Mouse (Mus musculus): Measurements from ENCODE around the gene Hk1. TPM values are rescaled to one million over a fixed set of nuclear protein-coding genes. Genes with fewer than 3 reads are reported as not detected.

The Hk1 gene
- polyA plus RNA-seq, 1 experiment = 61.3 TPM

- Histone ChIP-seq H3K27ac (ENCODE audit: insufficient read depth, low read length) (no peak overlapping the region), H3K9me3 (replicated peaks; ENCODE audit: control insufficient read depth, insufficient read depth, low read length, poor library complexity, severe bottlenecking) (no peaks in the 10 kb centered on the region), H3K4me1 (ENCODE audit: control insufficient read depth, insufficient read depth, low read length) (peaks cover 6% of the 10 kb centered on the region), H3K4me3 (ENCODE audit: low read depth, low read length) (no peak overlapping the region), H3K36me3 (ENCODE audit: control insufficient read depth, insufficient read depth, low read length, poor library complexity, severe bottlenecking) (no peaks in the 10 kb centered on the region), H3K27me3 (ENCODE audit: control insufficient read depth, insufficient read depth, low read length, poor library complexity, severe bottlenecking) (no peaks in the 10 kb centered on the region), H3K9ac (ENCODE audit: low read depth, poor library complexity, severe bottlenecking) (no peak overlapping the region)
- TF ChIP-seq POLR2A (IDR thresholded peaks at IDR 0.05; ENCODE audit: insufficient read depth, low read length) (no peak), EP300 (IDR thresholded peaks at IDR 0.05; ENCODE audit: insufficient read depth, low read depth, low read length) (no peak), CTCF (IDR thresholded peaks at IDR 0.05; ENCODE audit: low read depth, low read length) (no peak)
Observed at GRCm38 (mm10) chr10:62310259-62311039, 69.3 kb downstream of the Hk1 start.

- Histone ChIP-seq H3K9ac (ENCODE audit: low read depth, poor library complexity, severe bottlenecking) (no peak overlapping the region), H3K9me3 (replicated peaks; ENCODE audit: control insufficient read depth, insufficient read depth, low read length, poor library complexity, severe bottlenecking) (no peaks in the 10 kb centered on the region), H3K27ac (ENCODE audit: insufficient read depth, low read length) (no peak overlapping the region), H3K36me3 (ENCODE audit: control insufficient read depth, insufficient read depth, low read length, poor library complexity, severe bottlenecking) (no peaks in the 10 kb centered on the region), H3K27me3 (ENCODE audit: control insufficient read depth, insufficient read depth, low read length, poor library complexity, severe bottlenecking) (no peaks in the 10 kb centered on the region), H3K4me1 (ENCODE audit: control insufficient read depth, insufficient read depth, low read length) (peaks cover 3% of the 10 kb centered on the region), H3K4me3 (ENCODE audit: low read depth, low read length) (no peak overlapping the region)
- TF ChIP-seq CTCF (IDR thresholded peaks at IDR 0.05; ENCODE audit: low read depth, low read length) = no peak
- TF ChIP-seq POLR2A (IDR thresholded peaks at IDR 0.05; ENCODE audit: insufficient read depth, low read length) = no peak
- no peak for TF ChIP-seq EP300 (IDR thresholded peaks at IDR 0.05; ENCODE audit: insufficient read depth, low read depth, low read length)
Observed at GRCm38 (mm10) chr10:62309593-62309992, 70.1 kb downstream of the Hk1 start.

DNA sequence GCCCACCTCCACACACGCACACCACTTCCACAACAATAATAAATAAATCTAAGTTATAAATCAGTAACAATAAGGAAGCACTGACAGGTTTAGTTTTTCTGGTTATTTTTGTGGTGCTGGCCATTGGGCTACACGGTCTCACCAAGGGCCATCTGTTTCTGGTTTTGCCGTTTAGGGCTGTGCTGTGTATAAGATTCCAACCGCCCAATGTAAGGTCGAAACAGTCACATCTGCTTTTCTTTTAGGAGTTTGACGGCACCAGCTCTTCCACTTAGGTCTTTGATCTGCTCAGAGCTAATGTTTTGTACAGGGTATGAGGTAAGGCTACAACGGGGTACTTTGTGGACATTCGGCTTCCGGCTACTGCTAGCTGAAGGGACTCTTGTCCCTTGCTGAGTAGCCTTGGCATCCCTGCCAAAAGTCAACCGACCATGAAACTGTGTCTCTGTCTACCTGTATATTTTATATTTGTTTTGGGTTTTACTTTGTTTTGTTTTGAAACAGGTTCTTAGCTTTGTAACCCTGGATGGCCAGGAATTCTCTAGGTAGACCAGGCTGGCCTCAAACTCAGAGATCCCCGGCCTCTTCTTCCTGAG is 70.7 kb downstream of the Hk1 start:
- no peak overlapping the region for H3K27ac ChIP-seq (ENCODE audit: insufficient read depth, low read length)
- H3K36me3 ChIP-seq (ENCODE audit: control insufficient read depth, insufficient read depth, low read length, poor library complexity, severe bottlenecking) = no peaks in the 10 kb centered on the region
- H3K4me3 ChIP-seq (ENCODE audit: low read depth, low read length) = no peak overlapping the region
- no peak for TF ChIP-seq EP300 (IDR thresholded peaks at IDR 0.05; ENCODE audit: insufficient read depth, low read depth, low read length)
- no peak for TF ChIP-seq CTCF (IDR thresholded peaks at IDR 0.05; ENCODE audit: low read depth, low read length)
- no peak for TF ChIP-seq POLR2A (IDR thresholded peaks at IDR 0.05; ENCODE audit: insufficient read depth, low read length)
- H3K9ac ChIP-seq (ENCODE audit: low read depth, poor library complexity, severe bottlenecking) = no peak overlapping the region
- H3K4me1 ChIP-seq (ENCODE audit: control insufficient read depth, insufficient read depth, low read length) = peaks cover 3% of the 10 kb centered on the region
- no peaks in the 10 kb centered on the region for H3K9me3 ChIP-seq (replicated peaks; ENCODE audit: control insufficient read depth, insufficient read depth, low read length, poor library complexity, severe bottlenecking)
- H3K27me3 ChIP-seq (ENCODE audit: control insufficient read depth, insufficient read depth, low read length, poor library complexity, severe bottlenecking) = no peaks in the 10 kb centered on the region

GRCm38 (mm10) chr10:62306483-62306882 is 73.2 kb downstream of the Hk1 start:
- H3K36me3 ChIP-seq (ENCODE audit: control insufficient read depth, insufficient read depth, low read length, poor library complexity, severe bottlenecking) = no peaks in the 10 kb centered on the region
- H3K27ac ChIP-seq (ENCODE audit: insufficient read depth, low read length) = no peak overlapping the region
- no peak overlapping the region for H3K9ac ChIP-seq (ENCODE audit: low read depth, poor library complexity, severe bottlenecking)
- H3K4me3 ChIP-seq (ENCODE audit: low read depth, low read length) = no peak overlapping the region
- TF ChIP-seq POLR2A (IDR thresholded peaks at IDR 0.05; ENCODE audit: insufficient read depth, low read length) (no peak), CTCF (IDR thresholded peaks at IDR 0.05; ENCODE audit: low read depth, low read length) (no peak), EP300 (IDR thresholded peaks at IDR 0.05; ENCODE audit: insufficient read depth, low read depth, low read length) (no peak)
- no peaks in the 10 kb centered on the region for H3K4me1 ChIP-seq (ENCODE audit: control insufficient read depth, insufficient read depth, low read length)
- H3K27me3 ChIP-seq (ENCODE audit: control insufficient read depth, insufficient read depth, low read length, poor library complexity, severe bottlenecking) = no peaks in the 10 kb centered on the region
- H3K9me3 ChIP-seq (replicated peaks; ENCODE audit: control insufficient read depth, insufficient read depth, low read length, poor library complexity, severe bottlenecking) = no peaks in the 10 kb centered on the region

DNA sequence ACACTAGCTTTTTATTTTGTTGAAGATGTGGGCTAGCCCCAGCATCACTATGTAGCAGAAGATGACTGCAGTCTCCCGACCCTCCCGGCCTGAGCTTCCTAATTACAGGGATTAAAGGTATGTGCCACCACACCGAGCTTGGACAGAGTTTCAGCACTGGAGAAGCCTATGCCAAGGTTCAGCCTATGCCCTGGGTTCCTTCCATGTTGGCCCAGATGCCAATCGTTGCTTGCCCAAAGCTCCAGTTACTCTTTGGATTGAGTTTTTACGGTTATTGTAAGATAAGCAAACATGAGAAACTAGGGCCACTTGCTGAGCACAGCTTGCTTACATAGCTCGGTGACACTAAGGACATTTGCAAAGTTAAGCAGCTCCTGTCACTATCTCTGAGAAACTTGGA is 74.6 kb downstream of the Hk1 start:
- Histone ChIP-seq H3K36me3 (ENCODE audit: control insufficient read depth, insufficient read depth, low read length, poor library complexity, severe bottlenecking) (no peaks in the 10 kb centered on the region), H3K27me3 (ENCODE audit: control insufficient read depth, insufficient read depth, low read length, poor library complexity, severe bottlenecking) (no peaks in the 10 kb centered on the region), H3K4me1 (ENCODE audit: control insufficient read depth, insufficient read depth, low read length) (no peaks in the 10 kb centered on the region), H3K27ac (ENCODE audit: insufficient read depth, low read length) (no peak overlapping the region), H3K4me3 (ENCODE audit: low read depth, low read length) (no peak overlapping the region), H3K9ac (ENCODE audit: low read depth, poor library complexity, severe bottlenecking) (no peak overlapping the region), H3K9me3 (replicated peaks; ENCODE audit: control insufficient read depth, insufficient read depth, low read length, poor library complexity, severe bottlenecking) (no peaks in the 10 kb centered on the region)
- TF ChIP-seq EP300 (IDR thresholded peaks at IDR 0.05; ENCODE audit: insufficient read depth, low read depth, low read length) (no peak), POLR2A (IDR thresholded peaks at IDR 0.05; ENCODE audit: insufficient read depth, low read length) (no peak), CTCF (IDR thresholded peaks at IDR 0.05; ENCODE audit: low read depth, low read length) (no peak)

Data from ES-Bruce4 (cell line).